Mouse (Mus musculus): ENCODE measurements at regions not wholly inside any gene's neighbourhood (a gene's known extent, or its start where the extent isn't known, plus 50 kb on each side); places are given as distances from the start of the nearest gene placed in this dataset.

DNA sequence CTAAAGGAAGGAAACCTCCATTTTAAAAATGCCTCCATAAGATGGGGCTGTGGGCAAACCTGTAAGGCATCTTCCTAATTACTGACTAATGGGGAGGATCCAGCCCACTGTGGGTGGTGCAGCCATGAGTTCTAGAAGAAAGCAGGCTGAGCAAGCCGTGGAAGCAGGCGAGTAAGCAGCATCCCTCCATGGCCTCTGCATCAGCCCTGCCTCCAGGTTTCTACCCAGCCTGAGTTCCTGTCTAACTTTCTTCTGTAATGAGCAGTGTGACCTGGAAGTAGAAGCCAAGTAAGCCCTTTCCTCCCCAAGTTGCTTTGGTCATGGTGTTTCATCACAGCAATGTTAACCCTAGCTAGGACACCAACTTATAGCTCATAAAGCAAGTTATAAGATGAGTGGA lies 66.5 kb upstream of the Twist2 start:
- no peak for DNase-seq (ENCODE audit: low read depth, low spot score)

DNA sequence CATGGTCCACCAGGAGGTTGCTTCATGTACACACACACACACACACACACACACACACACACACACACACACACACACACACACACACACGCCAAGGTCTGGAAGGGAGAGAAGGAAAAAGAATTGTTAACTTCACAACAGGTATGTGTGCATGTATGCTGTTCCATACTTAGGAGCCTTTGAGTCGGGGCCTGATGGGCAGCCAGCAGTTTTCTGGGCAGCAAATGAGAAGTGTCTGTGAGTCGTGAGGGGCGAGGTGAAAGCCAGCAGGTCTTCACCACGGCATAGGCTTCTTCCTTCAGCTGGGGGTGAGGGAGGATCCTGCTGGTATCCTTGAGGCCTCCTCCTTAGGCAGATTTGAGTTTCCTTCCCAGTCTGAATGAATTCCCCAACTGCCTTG lies 65.8 kb upstream of the Twist2 start:
- DNase-seq (ENCODE audit: low read depth, low spot score): no peak

DNA sequence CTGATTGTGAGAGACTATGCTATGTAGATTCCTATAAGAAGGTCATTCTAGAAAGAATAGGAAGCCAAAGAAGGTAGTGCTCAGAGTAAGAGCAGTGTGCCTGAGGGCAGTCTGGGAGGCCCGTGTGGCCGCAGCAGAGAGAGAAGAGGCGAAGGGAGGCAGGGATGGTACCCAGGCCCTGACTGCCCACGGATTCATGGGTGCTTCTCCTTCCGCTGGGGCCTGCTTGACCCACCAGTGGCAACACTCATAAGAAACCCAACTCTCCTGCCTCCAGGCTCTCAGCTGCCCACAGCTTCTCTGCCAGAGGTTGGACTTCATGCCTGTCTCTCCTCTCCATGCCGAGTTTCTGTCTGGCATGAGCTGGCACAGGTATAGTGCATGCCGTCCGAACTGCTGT lies 60.6 kb upstream of the Twist2 start:
- no peak for DNase-seq (ENCODE audit: low read depth, low spot score)

DNA sequence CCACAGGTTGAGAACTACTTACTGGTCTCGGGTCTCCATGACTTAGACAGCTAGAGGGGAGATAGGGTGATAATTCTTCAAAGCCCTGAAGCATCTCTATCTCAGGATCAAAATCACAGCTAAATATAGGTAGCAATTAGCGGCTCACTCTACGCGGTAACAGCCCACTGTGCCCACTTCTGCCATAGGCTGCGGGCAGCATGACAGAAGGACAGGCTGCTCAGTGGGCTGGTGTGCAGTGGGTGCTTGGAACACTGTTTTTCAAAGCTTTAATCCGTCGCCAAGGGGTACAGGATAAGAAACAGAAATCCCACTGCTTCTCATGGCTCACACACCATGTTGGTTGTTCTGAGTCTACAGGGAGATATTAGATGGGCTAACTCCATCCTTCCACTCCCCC lies 59.2 kb upstream of the Twist2 start:
- no peak for DNase-seq (ENCODE audit: low read depth, low spot score)

DNA sequence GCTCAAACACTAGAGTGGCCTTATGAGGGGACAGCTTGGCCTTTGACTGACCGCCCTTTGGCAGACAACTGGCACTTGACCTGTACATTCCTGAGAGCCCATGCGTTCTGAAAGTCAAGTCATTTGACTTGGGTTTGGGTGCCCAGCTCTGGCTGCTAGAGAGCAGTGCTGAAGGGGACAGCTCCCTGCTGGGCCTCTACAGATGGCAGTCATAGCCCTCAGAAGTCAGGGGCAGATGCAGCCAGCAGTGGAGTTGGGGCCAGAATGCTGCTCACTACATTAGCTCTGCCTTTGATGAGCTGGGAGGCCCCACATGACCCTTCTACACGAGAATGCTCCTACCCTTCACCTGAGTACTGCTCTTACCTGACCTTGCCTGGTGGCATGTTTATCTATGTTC lies 58.3 kb upstream of the Twist2 start:
- no peak for DNase-seq (ENCODE audit: low read depth, low spot score)

DNA sequence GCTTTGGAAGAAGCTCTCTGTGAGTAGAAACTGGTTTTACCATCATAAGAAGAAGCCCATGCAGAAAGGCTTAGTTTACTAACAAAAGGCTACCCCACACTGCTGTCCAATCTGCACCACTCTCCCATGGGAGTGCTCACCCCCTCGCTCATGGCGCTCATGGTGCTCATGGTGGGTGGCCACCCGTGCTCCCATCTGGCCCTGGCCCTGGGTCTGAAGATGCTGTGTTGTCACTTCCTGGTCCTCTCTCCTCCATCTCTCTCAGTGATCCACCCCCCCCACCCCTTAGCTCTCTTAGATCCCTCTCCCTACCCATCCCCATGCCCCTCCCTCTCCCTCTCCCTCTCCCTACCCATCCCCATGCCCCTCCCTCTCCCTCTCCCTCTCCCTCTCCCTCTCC lies 57.2 kb upstream of the Twist2 start:
- no peak for DNase-seq (ENCODE audit: low read depth, low spot score)

DNA sequence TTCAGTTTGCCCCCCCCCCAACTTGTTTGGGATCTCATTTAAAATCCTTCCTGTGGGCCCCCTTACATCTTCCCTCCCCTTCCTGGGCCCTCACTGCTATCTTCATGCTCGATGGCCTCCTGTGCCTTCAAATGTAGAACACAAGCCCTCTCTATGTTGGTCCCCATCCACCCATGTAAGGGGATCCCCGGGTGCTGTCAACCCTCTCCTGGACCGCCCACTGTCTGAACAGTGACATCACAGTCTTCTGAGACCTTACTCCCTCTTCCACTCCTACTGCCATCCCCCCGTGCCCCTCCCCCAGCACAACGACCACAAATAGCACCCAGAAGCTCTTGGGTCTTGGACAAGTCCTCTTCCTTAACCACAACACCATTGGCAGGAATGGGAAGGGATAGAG lies 56.6 kb upstream of the Twist2 start:
- DNase-seq (ENCODE audit: low read depth, low spot score): no peak

DNA sequence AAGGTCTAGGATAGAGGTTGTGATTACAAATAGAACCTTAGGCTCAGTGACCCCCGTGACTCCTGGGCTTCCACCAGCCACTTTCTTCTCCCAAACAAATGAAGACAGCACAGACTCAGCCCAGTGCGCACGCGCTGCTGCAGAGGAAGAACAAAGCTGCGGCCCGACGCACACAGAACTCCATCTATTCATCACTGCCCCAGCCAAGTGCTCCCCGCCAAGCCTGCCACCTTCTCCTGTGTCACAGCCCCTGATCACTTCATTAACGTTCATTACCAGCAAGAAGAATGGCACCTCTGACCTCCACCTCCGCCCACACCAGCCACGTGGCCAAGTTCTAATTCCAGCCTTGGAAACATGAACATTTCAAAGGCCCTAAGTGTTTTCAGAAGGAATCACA lies 53.7 kb upstream of the Twist2 start:
- no peak for DNase-seq (ENCODE audit: low read depth, low spot score)
